Mouse (Mus musculus): Measurements from ENCODE around the gene Maml3.

GRCm38 (mm10) chr3:51819109-51819508 is 285.8 kb downstream of the Maml3 start:
- TF ChIP-seq CTCF (IDR thresholded peaks at IDR 0.05; ENCODE audit: insufficient read depth, low read depth, low read length): no peak
- no peak for TF ChIP-seq POLR2A (IDR thresholded peaks at IDR 0.05; ENCODE audit: insufficient read depth, low read depth, low read length)

Measured in olfactory bulb, adult 2 months (tissue).